Mouse (Mus musculus): ENCODE measurements around the gene Ston1.

The Ston1 gene

DNA sequence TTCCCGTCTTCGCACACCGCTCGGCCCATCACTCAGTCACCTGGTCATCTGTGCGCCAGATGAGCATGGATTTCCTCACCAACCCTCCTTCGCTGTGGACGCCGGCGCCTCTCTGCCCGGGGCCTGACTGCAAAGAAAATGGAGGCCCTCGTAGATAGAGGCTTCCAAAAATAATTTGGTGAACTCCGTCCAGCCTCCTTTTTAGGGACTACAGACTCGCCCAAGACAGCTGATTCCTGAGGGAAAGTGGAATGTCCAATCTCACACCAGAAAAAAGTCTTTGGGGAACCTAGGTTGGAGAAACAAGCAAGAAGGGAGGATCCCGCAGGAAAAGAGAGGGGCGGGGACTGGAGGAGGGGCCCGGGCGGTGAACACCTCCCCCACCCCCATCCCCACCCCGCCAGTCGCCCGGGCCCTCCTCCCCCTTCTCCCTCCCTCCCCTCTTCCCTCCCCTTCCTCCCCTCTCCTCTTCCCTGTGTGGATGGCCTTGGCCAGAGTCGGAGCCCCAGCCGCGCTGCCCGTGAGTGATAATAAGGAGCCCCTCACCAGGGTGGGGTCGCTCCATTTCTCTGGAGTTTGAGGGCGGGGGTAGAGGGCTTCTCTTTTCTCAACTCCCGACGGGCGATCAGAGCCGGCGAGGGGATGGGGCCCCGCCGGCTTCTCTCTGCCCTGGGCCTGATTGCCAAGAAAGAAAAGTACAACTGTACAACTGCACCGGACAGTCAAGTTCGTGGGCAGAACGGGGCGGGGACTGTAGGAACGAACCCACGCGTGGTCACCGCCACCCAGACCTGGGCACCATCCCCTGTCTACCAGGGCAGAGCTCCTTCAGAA, at the start of gene Ston1:
Ston1 (plus strand) TSS at position 463 of the 834 bp plus-strand sequence.
- DNase-seq (ENCODE audit: low spot score), result no peak

DNA sequence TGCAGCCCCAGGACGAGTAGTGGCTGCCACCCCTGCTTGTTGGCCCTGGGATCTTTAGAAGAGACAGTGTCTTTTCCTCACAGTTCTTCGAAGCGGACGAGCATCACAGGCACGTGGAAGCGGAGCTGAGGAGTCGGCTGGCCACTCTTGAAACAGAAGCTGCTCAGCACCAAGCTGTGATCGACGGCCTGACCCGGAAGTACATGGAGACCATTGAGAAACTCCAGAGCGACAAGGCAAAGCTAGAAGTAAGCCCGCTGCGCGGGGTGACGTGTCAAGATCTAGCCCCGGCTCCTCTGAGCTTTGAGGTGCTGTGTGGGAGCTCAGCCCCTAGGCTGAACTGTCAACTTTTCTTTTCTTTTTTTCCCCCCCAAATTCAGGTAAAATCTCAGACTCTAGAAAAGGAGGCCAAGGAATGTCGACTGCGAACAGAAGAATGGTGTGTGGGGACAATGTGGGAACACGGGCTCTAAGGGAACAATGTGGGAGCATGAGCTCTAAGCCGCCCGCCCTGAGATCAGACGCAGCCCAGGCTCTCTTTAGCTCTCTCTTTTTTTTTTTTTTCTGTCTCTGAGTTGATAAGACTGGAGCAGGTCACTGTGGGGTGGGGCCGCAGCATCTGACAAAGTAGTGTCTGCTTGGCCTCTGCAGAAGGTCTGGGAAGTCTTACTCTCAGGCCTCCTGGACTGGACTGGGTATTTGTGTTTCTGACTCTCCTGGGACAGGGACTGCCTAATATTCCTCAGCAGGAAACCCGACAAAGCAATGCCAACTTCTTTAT, 47.9 kb upstream of the Ston1 start:
- no peak for DNase-seq (ENCODE audit: low spot score)

DNA sequence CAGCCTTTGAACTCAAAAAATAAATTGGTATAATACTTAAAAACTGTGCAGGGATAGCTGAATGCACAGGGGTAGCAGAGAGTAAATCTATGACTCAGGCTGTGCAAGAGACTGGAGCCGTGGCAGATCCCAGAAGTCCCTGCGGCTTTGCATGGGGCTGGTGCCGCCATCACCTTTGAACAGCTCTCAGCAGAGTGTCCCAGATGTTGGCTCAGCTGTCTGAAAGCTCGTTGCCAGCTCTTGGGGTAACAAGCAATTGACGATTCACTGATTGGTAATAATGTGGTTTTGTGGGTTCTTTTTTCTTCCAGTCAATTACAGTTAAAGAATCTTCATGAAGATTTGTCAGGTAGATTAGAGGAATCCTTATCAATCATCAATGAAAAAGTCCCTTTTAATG, 47.1 kb upstream of the Ston1 start:
- no peak for DNase-seq (ENCODE audit: low spot score)

DNA sequence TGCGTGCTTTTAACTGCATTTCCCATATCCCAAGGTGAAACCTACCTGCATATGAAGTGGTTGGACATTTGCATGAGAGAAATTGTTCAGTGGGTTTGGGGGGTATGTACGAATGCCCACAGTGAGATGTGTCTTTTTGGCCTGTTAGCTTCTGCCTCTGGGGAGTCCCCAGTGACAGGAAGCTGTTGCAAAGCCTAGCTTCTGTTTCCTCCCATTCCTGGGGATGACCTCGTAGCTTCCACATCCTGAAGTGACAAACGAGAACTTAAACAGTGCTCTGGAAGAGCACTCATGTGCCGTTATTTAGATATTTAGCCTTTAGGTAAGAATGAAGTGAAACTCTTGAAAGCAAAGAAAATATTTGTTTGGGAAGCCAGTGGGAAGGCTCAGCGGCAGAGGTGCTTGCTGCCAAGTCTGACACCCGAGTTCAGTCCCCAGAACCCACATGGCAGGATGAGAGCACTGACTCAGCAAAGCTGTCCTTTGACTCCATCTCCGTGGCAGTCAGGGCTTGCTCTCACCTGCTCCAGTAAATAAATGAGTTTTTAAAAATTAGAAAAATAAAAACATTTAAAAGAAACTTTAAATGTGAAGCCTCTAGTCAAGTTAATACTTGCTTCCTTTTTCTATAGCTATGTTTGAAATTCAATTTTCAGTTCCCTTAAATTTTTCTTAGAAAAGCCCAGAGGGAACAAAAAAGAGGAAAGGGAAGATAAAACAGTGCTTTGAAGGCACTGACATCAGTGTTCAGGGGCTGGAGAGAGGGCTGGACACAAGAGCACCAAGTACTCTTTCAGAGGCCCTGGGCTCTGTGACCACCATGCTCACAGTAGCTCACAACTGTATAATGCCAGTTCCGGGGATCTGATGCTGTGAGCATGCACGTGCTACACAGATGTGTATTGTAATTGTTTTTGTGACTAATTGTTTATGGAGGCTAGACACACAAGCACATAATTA, 46.2 kb upstream of the Ston1 start:
- no peak for DNase-seq (ENCODE audit: low spot score)

DNA sequence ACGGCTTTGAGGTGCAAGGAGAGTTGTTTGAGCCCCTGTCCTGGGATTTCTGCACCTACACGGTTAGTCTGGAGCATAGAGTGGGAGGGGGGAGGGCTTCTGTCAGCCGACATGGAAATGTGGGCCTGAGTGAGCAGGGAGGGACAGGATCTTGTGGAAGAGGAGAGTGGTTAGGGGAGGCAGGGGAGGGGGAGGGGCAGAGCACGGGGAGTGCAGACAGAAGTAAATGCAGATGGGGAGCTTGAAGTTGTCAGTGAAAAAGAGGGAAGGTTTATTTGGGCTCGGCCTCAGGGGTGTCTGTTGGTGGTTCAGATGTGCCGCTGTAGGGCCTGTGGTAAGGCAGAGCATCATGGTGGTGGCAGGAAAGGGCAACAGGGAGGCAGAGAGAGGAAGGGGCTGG, 44.9 kb upstream of the Ston1 start:
- no peak for DNase-seq (ENCODE audit: low spot score)

DNA sequence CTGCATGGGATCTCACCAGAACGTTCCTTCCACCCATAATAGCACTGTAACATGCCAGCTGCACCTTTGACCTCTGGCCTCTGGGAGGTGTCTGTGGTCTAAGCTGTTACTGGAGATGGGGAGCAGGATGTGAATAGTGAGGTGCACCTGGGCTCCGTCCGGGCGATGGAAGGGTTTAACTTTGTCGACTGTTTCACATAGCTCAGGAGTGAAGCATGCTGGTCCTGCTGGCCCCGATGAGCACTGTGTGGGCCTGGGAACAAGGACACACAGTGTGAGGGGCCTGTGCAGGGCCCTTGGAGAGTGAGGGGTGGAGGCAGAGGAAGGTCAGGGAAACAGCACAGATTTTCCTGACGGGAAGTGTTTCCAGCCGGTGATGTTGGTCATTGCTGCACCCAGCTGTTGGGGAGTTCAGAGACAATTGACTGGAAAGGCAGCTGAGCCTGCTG, 44.5 kb upstream of the Ston1 start:
- DNase-seq (ENCODE audit: low spot score), result no peak

DNA sequence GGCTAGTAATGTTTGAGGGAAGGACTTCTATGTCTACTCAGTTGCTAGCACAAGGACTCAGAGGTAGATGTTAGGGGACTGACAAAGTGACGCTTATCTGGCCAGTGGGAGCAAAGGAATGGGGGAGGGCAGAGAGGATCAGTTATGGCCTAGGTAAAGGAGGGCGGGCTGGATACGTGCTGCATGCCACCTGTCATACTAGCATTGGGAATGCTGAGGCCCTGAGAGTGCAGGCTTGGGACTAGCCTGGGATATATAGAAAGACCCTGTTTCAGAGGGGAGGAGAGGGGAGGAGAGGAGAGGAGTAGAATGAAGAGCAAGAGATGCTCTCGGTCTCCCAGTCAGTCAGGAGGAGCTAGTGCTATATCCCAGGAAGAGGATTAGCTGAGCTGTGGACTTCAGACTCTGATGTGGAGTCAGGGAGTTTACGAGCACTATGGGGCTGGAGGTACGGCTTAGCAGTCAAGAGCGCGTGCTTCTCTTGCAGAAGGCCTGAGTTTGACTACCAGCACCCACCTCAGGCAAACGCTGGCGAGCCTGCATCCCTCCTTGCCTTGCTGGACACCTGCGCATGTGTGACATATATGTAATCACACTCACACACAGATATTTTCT, 43.9 kb upstream of the Ston1 start:
- DNase-seq (ENCODE audit: low spot score), result no peak

DNA sequence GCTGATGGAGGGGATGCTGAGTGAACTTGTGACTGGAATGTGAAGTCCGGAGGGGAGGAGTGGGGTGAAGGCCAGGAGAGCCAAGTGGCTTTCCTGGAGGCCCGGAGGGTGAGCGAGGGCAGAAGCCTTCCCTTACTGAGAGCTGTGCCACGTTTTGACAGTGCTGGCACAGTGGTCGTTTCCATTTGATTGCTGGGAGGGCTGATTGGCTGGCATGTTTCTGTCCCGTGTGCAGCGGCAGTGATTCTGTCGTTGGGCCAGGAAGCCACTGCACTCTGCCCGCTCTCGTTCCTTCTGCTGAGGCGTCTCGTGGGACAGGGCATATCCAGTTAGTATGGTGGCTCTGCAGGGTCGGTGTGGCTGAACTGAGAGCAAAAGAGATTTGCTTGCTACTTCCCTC, 41.3 kb upstream of the Ston1 start:
- DNase-seq (ENCODE audit: low spot score), result no peak

DNA sequence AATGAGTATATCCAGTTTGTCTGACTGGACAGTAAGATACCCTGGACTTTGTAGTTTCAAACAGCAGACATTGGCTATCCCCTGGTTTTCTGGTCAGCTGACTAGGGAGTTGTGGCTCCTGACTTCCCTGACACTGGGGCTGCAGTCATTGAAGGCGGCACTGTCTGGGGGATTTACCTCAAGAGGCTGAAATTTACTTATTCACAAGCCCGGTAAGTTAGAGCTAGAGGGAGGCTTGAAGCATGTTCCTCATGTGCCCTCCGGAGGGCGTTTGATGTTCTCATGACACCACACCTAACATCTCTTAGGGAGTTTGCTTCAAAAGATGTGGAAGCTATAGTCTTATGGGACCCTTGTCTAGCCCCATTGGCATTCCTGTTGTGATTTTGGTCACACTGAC, 40.8 kb upstream of the Ston1 start:
- DNase-seq (ENCODE audit: low spot score), result no peak

DNA sequence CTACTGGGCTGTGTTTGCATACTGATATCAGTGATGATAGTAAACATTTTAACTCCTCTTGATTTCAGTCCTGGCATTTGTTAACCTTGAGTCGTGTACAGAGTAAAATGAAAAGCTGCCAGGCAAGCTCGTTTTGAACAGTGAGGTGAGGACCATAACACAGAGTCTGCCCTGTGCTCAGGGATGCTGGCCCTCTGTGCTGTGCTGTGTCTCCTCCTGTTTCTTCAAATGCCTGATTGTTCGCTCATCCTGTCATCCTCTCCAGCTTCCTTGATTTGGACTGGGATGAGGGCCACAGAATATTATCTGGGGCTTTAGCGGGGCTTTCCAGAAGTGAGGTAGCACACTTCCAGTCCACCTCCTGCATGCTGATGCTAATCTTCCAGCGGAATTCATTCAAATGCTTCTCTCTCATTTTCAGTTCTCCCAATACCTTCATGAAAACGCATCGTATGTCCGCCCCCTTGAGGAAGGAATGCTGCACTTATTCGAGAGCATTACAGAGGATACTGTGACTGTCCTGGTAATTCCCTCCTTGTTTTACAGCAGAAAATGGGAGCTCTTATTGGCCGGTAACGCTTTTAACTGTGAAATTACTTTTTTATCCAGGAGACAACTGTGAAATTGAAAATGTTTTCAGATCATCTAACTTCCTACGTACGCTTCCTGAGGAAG, 39.2 kb upstream of the Ston1 start:
- DNase-seq (ENCODE audit: low spot score), result no peak

DNA sequence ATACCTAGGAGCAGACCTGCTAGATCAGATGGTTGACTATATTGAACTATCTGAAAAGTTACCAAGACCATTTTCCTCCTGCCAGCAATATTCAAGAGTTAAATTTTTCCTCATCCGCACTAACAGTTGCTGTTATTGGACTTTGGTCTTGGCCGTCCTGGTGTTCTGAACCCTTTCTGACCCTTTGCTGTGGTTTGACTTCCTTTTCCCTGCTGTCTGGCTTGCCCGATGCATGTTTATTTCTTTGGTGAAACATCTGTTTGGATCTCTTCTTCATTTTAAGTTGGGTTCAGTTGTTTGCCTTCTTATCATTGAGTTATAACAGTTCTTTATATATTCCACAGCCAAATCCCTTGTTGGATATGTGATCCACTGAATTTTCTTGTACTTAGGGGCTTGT, 33.9 kb upstream of the Ston1 start:
- DNase-seq (ENCODE audit: low spot score), result no peak

DNA sequence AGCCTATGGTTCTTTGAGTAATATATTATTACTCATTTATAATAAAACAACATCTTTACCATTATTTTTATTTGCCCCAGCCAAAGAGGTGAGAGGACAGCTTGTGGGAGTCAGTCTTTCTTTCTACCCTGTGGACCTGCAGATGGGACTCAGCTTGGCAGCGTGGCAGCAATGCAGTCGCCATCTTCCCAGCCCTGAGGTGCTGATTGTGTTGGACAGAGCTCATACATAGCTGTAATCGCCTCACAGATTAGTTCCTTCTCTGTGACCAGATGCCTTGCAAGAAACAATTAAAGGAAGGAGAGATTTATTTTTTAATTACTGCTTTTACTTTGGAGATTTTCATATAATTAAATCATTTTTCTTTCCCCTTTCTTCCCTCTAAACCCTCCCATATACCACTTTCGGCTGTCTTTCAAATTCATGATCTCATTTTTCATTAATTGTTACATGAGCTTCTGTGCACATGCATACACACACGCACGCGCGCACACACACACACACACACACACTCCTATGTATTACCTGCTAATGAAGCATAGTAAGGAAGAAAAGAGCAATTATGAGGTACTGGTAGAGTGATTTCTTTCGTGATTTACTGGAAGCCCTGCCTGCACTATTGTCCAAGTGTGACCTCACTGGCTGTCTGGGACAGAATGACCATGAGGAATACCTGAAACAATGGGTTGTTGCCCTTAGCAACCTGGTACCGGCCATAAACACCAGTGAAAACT, 27.5 kb upstream of the Ston1 start:
- no peak for DNase-seq (ENCODE audit: low spot score)

DNA sequence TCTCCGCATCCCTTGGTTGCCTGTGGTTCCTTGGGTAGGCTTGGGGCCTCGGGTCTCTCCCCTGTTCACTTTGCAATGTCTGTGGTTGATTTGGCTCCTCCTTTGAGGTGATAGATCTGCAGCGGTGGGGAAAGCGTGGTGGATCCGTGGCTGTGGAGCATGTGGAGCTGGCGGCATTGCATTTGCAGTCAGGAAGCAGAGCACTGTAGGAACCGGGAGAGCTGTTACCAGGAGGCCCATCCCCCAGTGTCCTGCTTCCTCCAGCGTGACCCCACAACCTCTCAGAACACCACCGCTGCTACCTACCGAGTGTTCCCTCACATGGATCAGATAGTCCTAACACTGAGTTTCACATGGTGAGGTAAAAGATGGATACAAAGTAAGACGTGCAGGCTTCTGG, 26.7 kb upstream of the Ston1 start:
- no peak for DNase-seq (ENCODE audit: low spot score)

DNA sequence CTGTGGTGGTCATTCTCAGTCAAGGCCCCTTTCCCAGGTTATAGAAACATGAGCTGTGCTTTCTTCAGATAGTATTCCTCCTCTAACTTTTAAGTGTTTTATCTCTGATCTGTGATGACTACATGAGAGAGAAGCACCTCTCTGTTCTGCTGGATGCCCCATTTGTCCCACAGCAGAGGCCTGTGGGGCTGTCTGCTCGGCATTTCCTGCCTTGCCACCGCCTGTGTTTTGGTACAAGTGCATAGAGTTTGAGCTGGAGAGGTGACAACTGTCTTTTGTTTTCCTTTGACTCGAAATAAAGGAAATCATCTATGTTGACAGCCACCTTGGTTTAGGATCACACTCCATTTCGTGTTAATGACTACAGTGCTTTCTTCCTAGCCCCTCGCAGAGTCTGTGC, 22.7 kb upstream of the Ston1 start:
- DNase-seq (ENCODE audit: low spot score), result no peak

DNA sequence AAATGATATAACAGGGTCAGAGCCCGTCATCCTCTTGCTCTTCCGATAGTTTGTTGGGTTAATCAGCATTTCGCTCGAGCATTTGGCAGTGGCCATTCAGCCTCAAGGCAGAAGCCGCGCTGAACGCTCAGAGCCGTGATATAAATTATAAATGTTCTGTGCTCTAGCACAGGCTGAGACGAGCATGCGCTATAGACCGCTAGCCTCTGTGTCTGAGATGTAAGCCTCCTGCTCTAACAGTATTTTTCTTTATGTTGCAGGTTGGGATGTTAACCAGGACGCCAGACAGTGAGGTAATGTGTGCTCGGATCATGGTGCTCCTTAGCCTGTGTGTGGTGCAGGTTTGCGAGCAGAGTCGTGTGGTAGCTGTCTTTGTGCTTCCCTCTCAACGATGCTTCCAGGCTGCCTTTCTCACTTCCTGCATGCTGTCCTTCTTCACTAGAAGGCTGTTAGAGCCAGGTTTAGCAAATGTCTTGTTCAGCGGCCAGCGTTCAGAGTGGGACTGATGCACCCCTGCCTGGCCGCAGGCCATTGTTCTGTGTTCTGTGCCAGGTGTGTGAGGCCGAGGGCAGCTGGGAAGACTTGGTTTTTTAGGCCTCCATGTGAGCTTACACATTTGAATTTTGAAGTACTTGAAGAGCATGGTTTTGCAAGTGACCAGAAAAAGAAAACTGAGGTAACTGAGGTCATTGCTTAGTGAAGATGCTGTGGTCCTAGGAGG, 18.8 kb upstream of the Ston1 start:
- no peak for DNase-seq (ENCODE audit: low spot score)

DNA sequence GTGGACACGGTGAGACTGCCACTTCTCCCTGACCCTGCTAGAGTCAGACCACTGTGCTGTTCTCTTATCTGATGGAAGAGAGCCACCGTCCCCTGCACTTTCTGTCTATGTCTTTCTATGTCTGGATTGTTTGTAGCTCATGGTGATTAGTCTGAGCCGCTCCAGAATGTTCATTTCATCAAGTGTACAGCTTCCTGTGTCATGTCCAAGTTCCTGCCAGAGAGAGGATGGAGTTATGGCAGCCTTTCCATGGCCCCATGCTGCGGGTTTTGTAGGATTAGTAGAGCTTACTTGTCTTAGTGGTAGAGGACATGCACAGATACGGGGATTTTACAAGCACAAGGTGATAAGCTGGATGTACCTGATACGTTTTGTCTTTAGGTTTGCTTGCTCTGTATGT, 16.9 kb upstream of the Ston1 start:
- DNase-seq (ENCODE audit: low spot score), result no peak

DNA sequence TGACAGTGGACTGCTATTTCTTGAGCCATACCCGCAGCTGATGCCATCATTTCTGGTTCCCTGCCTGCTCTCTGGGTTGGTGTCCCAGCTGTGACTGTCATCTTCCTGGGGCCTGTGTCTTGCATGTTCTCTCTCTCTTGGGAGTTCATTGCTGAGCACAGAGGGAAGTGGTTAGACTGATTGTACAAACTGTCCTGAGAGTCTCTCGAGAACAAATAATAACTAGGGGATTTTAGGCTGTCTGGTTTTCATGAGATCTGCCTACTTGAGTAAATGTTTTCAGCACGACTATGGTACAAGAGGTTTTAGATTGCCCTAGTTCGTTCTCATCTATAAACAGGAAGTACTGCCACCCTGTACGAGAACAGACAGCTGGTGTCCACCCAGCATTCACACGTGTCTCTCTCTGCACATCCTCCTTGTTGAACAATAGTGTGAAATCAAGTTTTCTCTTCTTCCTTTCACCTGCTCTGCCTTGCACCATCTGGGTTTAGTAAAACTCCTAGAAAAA, 15.9 kb upstream of the Ston1 start:
- peak; percentile 22 for DNase-seq (ENCODE audit: low spot score)

DNA sequence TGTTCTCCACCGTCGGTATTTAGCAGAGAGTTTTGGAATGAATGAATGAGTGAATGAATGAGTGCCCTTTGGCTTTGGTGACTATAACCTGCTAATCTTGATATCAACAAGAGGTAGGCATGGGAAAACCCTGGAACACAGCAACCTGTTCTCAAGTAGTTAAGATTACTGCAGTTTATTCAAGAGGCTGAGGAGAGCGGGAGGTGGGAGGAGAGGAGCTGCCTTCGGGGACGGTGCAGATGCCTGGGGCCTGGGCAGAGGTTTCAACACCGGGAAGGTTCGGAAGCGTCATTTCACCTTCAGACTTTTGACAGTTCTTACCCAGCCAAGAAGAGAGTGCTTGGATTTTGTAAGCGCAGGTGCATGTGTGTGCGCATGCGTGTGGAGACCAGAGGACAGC, 14.5 kb upstream of the Ston1 start:
- no peak for DNase-seq (ENCODE audit: low spot score)

DNA sequence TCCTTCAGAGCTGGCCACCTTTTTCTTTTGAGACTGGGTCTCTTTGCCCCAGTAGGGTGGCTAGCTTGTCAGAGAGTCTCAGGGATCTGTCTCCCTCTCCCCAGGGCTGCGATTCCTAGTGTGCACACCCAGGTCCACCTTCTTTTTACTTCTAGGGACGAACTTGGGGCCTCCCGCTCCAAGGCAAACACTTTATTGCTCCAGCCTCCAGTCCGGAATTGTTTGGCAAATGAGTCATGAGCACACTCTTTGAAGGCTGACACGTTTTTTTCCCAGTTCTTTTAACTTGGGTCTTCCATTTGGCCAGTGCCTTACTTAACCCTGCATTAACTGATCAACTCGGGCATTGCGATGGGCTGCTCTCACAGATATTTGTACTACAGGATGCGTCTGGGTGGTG, 14.1 kb upstream of the Ston1 start:
- no peak for DNase-seq (ENCODE audit: low spot score)

DNA sequence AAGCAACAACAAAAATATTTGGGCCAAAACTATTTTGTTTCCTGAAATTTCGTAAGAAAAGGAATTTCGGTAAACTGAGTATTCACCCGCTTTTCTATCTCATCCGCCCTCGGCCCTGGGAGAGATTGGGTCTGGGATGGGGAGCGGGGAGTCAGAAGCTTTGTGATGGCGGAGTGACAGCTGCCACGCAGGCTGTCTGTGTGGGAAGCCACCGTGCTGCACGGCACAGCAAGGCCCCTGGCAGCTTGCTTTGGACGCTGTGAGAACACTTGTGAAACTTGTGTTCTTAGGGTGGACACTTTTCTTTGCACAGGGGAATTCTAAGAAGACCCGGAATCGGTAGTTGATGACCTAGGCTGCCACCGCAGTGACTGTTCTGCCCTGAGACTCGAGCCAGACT, 10.1 kb upstream of the Ston1 start:
- no peak for DNase-seq (ENCODE audit: low spot score)
